Mouse (Mus musculus) midbrain, embryonic 16.5 days (tissue): ENCODE results near the gene Slc16a11. TPM values are rescaled to one million over a fixed set of nuclear protein-coding genes. Genes with fewer than 3 reads are reported as not detected.

Source experiments
- ATAC-seq: fragments of 200-750 bp; cut with Nextera tagmentation; 2 replicates; pipeline ENCODE4 v1.8.0; 2017; ENCODE audit warnings: moderate TSS enrichment
- H3K27ac ChIP-seq: fragments of 300-500 bp; sonication (generic); 2 replicates; pipeline ENCODE4 v1.5.1; 2014; ENCODE audit warnings: mild to moderate bottlenecking, low read length, mixed read lengths
- H3K27me3 ChIP-seq: fragments of 300-500 bp; sonication (generic); 2 replicates; pipeline ENCODE4 v1.6.1; 2014; ENCODE audit warnings: low read depth, low read length, mixed read lengths; ENCODE audit not compliant: control insufficient read depth, insufficient read depth
- H3K36me3 ChIP-seq: fragments of 300-500 bp; sonication (generic); 2 replicates; pipeline ENCODE4 v1.6.1; 2014; ENCODE audit warnings: mild to moderate bottlenecking, low read length, moderate library complexity, mixed read lengths; ENCODE audit not compliant: control insufficient read depth, insufficient read depth
- H3K4me1 ChIP-seq: fragments of 300-500 bp; sonication (generic); 2 replicates; pipeline ENCODE4 v1.6.1; 2014; ENCODE audit warnings: mild to moderate bottlenecking, low read length, mixed read lengths; ENCODE audit not compliant: control insufficient read depth, insufficient read depth
- H3K4me2 ChIP-seq: fragments of 300-500 bp; sonication (generic); 2 replicates; pipeline ENCODE4 v1.6.1; 2014; ENCODE audit warnings: mild to moderate bottlenecking, low read length, mixed read lengths
- H3K4me3 ChIP-seq: fragments of 300-500 bp; sonication (generic); 2 replicates; pipeline ENCODE4 v1.5.1; 2014; ENCODE audit warnings: low read depth, mild to moderate bottlenecking, low read length, moderate library complexity, mixed read lengths
- H3K9ac ChIP-seq: fragments of 300-500 bp; sonication (generic); 2 replicates; pipeline ENCODE4 v1.6.1; 2014; ENCODE audit warnings: low read depth, low read length, mixed read lengths
- H3K9me3 ChIP-seq: fragments of 300-500 bp; sonication (generic); replicated peaks from 2 replicates; pipeline ENCODE4 v1.6.1; 2014; ENCODE audit warnings: mild to moderate bottlenecking, low read length, mixed read lengths; ENCODE audit not compliant: control insufficient read depth, poor library complexity, severe bottlenecking
- WGBS: fragments of 180-500 bp; shearing (Covaris S2); extraction: QIAGEN DNeasy Blood & Tissue Kit; methylation state at CpG from one replicate; pipeline ENCODE4 v1.1.7; 2014; 5-methylcytosine and 5-hydroxymethylcytosine counted together
- polyA plus RNA-seq: library from polyadenylated mRNA; unstranded; fragments of >200 nt; fragmentation: Nextera tagmentation; extraction: Ambion mirVana; gene quantifications from 2 replicates; pipeline ENCODE4 v1.2.1, GENCODE M21; 2015

Gene Slc16a11
- polyA plus RNA-seq, 1 experiment from 2014 or later, result 7.8 TPM

- no peak overlapping the region for H3K27ac ChIP-seq
- ATAC-seq, result no peak
- no peaks in the 10 kb centered on the region for H3K36me3 ChIP-seq
- H3K4me2 ChIP-seq, result peak overlapping the region; percentile 56
- peak overlapping the region; percentile 36 for H3K4me3 ChIP-seq
- no peaks in the 10 kb centered on the region for H3K9me3 ChIP-seq
- H3K27me3 ChIP-seq, result peaks cover 37% of the 10 kb centered on the region
- peaks cover 19% of the 10 kb centered on the region for H3K4me1 ChIP-seq
- no peak overlapping the region for H3K9ac ChIP-seq
- 37% methylated on average over 5 of the region's 5 CpGs for WGBS
These were observed 14.6 kb downstream of the Slc16a11 start for GRCm38 (mm10) chr11:70227126-70227525.

GRCm38 (mm10) chr11:70227661-70228245 lies 15.2 kb downstream of the Slc16a11 start:
- Histone ChIP-seq H3K4me1 (peaks cover 16% of the 10 kb centered on the region), H3K27ac (no peak overlapping the region), H3K36me3 (no peaks in the 10 kb centered on the region), H3K9me3 (no peaks in the 10 kb centered on the region), H3K27me3 (peaks cover 37% of the 10 kb centered on the region), H3K4me2 (no peak overlapping the region), H3K9ac (no peak overlapping the region), H3K4me3 (no peak overlapping the region)
- no peak for ATAC-seq
- WGBS, result 88% methylated on average over 4 of the region's 4 CpGs

- Histone ChIP-seq H3K9ac (peak overlapping the region; percentile 27), H3K27me3 (peaks cover 37% of the 10 kb centered on the region), H3K4me2 (peak overlapping the region; percentile 54), H3K4me3 (peak overlapping the region; percentile 27), H3K9me3 (no peaks in the 10 kb centered on the region), H3K36me3 (no peaks in the 10 kb centered on the region), H3K4me1 (peaks cover 18% of the 10 kb centered on the region), H3K27ac (no peak overlapping the region)
- under 1% methylated on average over 19 of the region's 19 CpGs for whole genome bisulfite sequencing
- no peak for ATAC-seq
These were observed 16.3 kb downstream of the Slc16a11 start for GRCm38 (mm10) chr11:70228828-70229227.

- H3K4me3 ChIP-seq, result peak within 1 kb of the TSS; percentile 27
- no peaks in the 10 kb centered on the region for H3K9me3 ChIP-seq
- WGBS, result 3% methylated on average over 39 of the region's 39 CpGs
- peak within 1 kb of the TSS; percentile 27 for H3K9ac ChIP-seq
- H3K27me3 ChIP-seq, result peaks cover 37% of the 10 kb centered on the region
- peaks cover 18% of the 10 kb centered on the region for H3K4me1 ChIP-seq
- no peak for ATAC-seq
- H3K4me2 ChIP-seq, result peak within 1 kb of the TSS; percentile 54
- peaks cover 2% of the 10 kb centered on the region for H3K36me3 ChIP-seq
- H3K27ac ChIP-seq, result peak within 1 kb of the TSS; percentile 17
These were observed 16.9 kb downstream of the Slc16a11 start, which contains the start of gene Bcl6b for GRCm38 (mm10) chr11:70229260-70230010. Bcl6b (minus strand) TSS chr11:70229798.

GRCm38 (mm10) chr11:70230239-70230727 lies 17.7 kb downstream of the Slc16a11 start:
- H3K27me3 ChIP-seq, result peaks cover 35% of the 10 kb centered on the region
- H3K27ac ChIP-seq, result peak overlapping the region; percentile 17; the same call in 1 of the 2 replicates

GRCm38 (mm10) chr11:70232546-70232945 lies 20.0 kb downstream of the Slc16a11 start:
- peaks cover 26% of the 10 kb centered on the region for H3K27me3 ChIP-seq
- H3K9me3 ChIP-seq, result no peaks in the 10 kb centered on the region
- WGBS, result 11% methylated on average over 9 of the region's 10 CpGs
- H3K9ac ChIP-seq, result peak overlapping the region; percentile 63
- H3K27ac ChIP-seq, result no peak overlapping the region
- H3K4me3 ChIP-seq, result peak overlapping the region; percentile 34
- peaks cover 21% of the 10 kb centered on the region for H3K4me1 ChIP-seq
- ATAC-seq, result no peak
- H3K4me2 ChIP-seq, result peak overlapping the region; percentile 54
- H3K36me3 ChIP-seq, result peaks cover 13% of the 10 kb centered on the region

More at GRCm38 (mm10) chr11:70230239-70230727, 17.7 kb downstream of the Slc16a11 start:
- ATAC-seq, result no peak
- Histone ChIP-seq H3K9me3 (no peaks in the 10 kb centered on the region), H3K9ac (no peak overlapping the region), H3K4me2 (peak overlapping the region; percentile 33; the same call in 1 of the 2 replicates), H3K4me3 (peak overlapping the region; percentile 9; the same call in 1 of the 2 replicates), H3K36me3 (peaks cover 10% of the 10 kb centered on the region), H3K4me1 (peaks cover 18% of the 10 kb centered on the region)
- 1% methylated on average over 32 of the region's 32 CpGs for WGBS

GRCm38 (mm10) chr11:70233016-70233415 lies 20.5 kb downstream of the Slc16a11 start:
- Histone ChIP-seq H3K4me2 (peak overlapping the region; percentile 54), H3K27ac (no peak overlapping the region), H3K36me3 (peaks cover 13% of the 10 kb centered on the region), H3K27me3 (peaks cover 21% of the 10 kb centered on the region), H3K4me1 (peaks cover 21% of the 10 kb centered on the region), H3K9ac (peak overlapping the region; percentile 63), H3K4me3 (peak overlapping the region; percentile 34), H3K9me3 (no peaks in the 10 kb centered on the region)
- WGBS, result 39% methylated on average over 8 of the region's 8 CpGs
- no peak for ATAC-seq

- peaks cover 28% of the 10 kb centered on the region for H3K4me1 ChIP-seq
- H3K9ac ChIP-seq, result no peak overlapping the region
- H3K27me3 ChIP-seq, result peaks cover 13% of the 10 kb centered on the region
- H3K36me3 ChIP-seq, result peaks cover 13% of the 10 kb centered on the region
- ATAC-seq, result no peak
- H3K9me3 ChIP-seq, result no peaks in the 10 kb centered on the region
- H3K4me2 ChIP-seq, result no peak overlapping the region
- no peak overlapping the region for H3K4me3 ChIP-seq
- no peak overlapping the region for H3K27ac ChIP-seq
- 57% methylated on average over 5 of the region's 5 CpGs for WGBS
These were observed 21.5 kb downstream of the Slc16a11 start for GRCm38 (mm10) chr11:70234037-70234436.

- WGBS, result 88% methylated on average over 8 of the region's 8 CpGs
- Histone ChIP-seq H3K9ac (no peak overlapping the region), H3K4me2 (no peak overlapping the region), H3K27me3 (peaks cover 13% of the 10 kb centered on the region), H3K9me3 (no peaks in the 10 kb centered on the region), H3K36me3 (peaks cover 13% of the 10 kb centered on the region), H3K4me3 (no peak overlapping the region), H3K27ac (no peak overlapping the region), H3K4me1 (peaks cover 29% of the 10 kb centered on the region)
- ATAC-seq, result no peak
These were observed 21.9 kb downstream of the Slc16a11 start for GRCm38 (mm10) chr11:70234497-70234896.
